Mouse (Mus musculus): ENCODE data around the gene Schip1. TPM values are rescaled to one million over a fixed set of nuclear protein-coding genes. Genes with fewer than 3 reads are reported as not detected.

The Schip1 gene
- total RNA-seq, 2 experiments from 2014 or later, result 317 to 338 TPM

GRCm38 (mm10) chr3:68262304-68262703 is 197.7 kb downstream of the Schip1 start:
- no peak for DNase-seq (ENCODE audit: extremely low spot score in 1 of 2, low spot score in 1 of 2)

GRCm38 (mm10) chr3:68267905-68268304 is 203.3 kb downstream of the Schip1 start:
- no peak for DNase-seq (ENCODE audit: extremely low spot score in 1 of 2, low spot score in 1 of 2)

GRCm38 (mm10) chr3:68269251-68269650 is 204.6 kb downstream of the Schip1 start:
- no peak for DNase-seq (ENCODE audit: extremely low spot score in 1 of 2, low spot score in 1 of 2)

GRCm38 (mm10) chr3:68270246-68270645 is 205.6 kb downstream of the Schip1 start:
- no peak for DNase-seq (ENCODE audit: extremely low spot score in 1 of 2, low spot score in 1 of 2)

- no peak for DNase-seq (ENCODE audit: extremely low spot score in 1 of 2, low spot score in 1 of 2)
Observed at GRCm38 (mm10) chr3:68271457-68271856, 206.9 kb downstream of the Schip1 start.

- DNase-seq (ENCODE audit: extremely low spot score in 1 of 2, low spot score in 1 of 2), result no peak
Observed at GRCm38 (mm10) chr3:68271881-68272280, 207.3 kb downstream of the Schip1 start.

GRCm38 (mm10) chr3:68282844-68283594 is 218.4 kb downstream of the Schip1 start:
- no peak for DNase-seq (ENCODE audit: extremely low spot score in 1 of 2, low spot score in 1 of 2)

GRCm38 (mm10) chr3:68283595-68283991 is 219.0 kb downstream of the Schip1 start:
- DNase-seq (ENCODE audit: extremely low spot score in 1 of 2, low spot score in 1 of 2), result no peak

- no peak for DNase-seq (ENCODE audit: extremely low spot score in 1 of 2, low spot score in 1 of 2)
Observed at GRCm38 (mm10) chr3:68284500-68284899, 219.9 kb downstream of the Schip1 start.

- no peak for DNase-seq (ENCODE audit: extremely low spot score in 1 of 2, low spot score in 1 of 2)
Observed at GRCm38 (mm10) chr3:68296752-68297151, 232.2 kb downstream of the Schip1 start.

GRCm38 (mm10) chr3:68305647-68306046 is 241.0 kb downstream of the Schip1 start:
- DNase-seq (ENCODE audit: extremely low spot score in 1 of 2, low spot score in 1 of 2), result no peak

- no peak for DNase-seq (ENCODE audit: extremely low spot score in 1 of 2, low spot score in 1 of 2)
Observed at GRCm38 (mm10) chr3:68306726-68307125, 242.1 kb downstream of the Schip1 start.

- DNase-seq (ENCODE audit: extremely low spot score in 1 of 2, low spot score in 1 of 2), result no peak
Observed at GRCm38 (mm10) chr3:68325575-68325974, 261.0 kb downstream of the Schip1 start.

- DNase-seq (ENCODE audit: extremely low spot score in 1 of 2, low spot score in 1 of 2), result no peak
Observed at GRCm38 (mm10) chr3:68332515-68332914, 267.9 kb downstream of the Schip1 start.

- DNase-seq (ENCODE audit: extremely low spot score in 1 of 2, low spot score in 1 of 2), result no peak
Observed at GRCm38 (mm10) chr3:68335501-68335900, 270.9 kb downstream of the Schip1 start.

GRCm38 (mm10) chr3:68350624-68351023 is 286.0 kb downstream of the Schip1 start:
- DNase-seq (ENCODE audit: extremely low spot score in 1 of 2, low spot score in 1 of 2), result no peak

GRCm38 (mm10) chr3:68351461-68351860 is 286.9 kb downstream of the Schip1 start:
- no peak for DNase-seq (ENCODE audit: extremely low spot score in 1 of 2, low spot score in 1 of 2)

GRCm38 (mm10) chr3:68352961-68353360 is 288.4 kb downstream of the Schip1 start:
- DNase-seq (ENCODE audit: extremely low spot score in 1 of 2, low spot score in 1 of 2), result no peak

- no peak for DNase-seq (ENCODE audit: extremely low spot score in 1 of 2, low spot score in 1 of 2)
Observed at GRCm38 (mm10) chr3:68353492-68353891, 288.9 kb downstream of the Schip1 start.

- DNase-seq (ENCODE audit: extremely low spot score in 1 of 2, low spot score in 1 of 2), result no peak
Observed at GRCm38 (mm10) chr3:68356516-68356915, 291.9 kb downstream of the Schip1 start.

GRCm38 (mm10) chr3:68368029-68368428 is 303.4 kb downstream of the Schip1 start:
- DNase-seq (ENCODE audit: extremely low spot score in 1 of 2, low spot score in 1 of 2), result no peak

GRCm38 (mm10) chr3:68372925-68373324 is 308.3 kb downstream of the Schip1 start:
- DNase-seq (ENCODE audit: extremely low spot score in 1 of 2, low spot score in 1 of 2), result no peak
